Mouse (Mus musculus) CH12.LX (cell line): ENCODE data around the gene Btla.

Experiments
- CHD1 ChIP-seq: IDR thresholded peaks from 2 replicates; pipeline ENCODE4 v1.6.1; 2012; ENCODE audit warnings: low read depth, low read length, improper control_type of control experiment, inconsistent platforms
- CTCF ChIP-seq, 2 experiments: IDR thresholded peaks in 1 of 2; conservative IDR thresholded peaks in 1 of 2; 2 replicates each; pipeline ENCODE4 v1.5.1; 2011 to 2012; ENCODE audit warnings: low read depth in 2 of 2, low read length in 2 of 2, improper control_type of control experiment in 1 of 2, inconsistent platforms in 1 of 2, mild to moderate bottlenecking in 1 of 2, moderate library complexity in 1 of 2
- EP300 ChIP-seq: IDR thresholded peaks from 2 replicates; pipeline ENCODE4 v1.6.1; 2011; ENCODE audit warnings: low read length, improper control_type of control experiment
- HCFC1 ChIP-seq: IDR thresholded peaks from 2 replicates; pipeline ENCODE4 v1.6.1; 2012; ENCODE audit warnings: low read depth, mild to moderate bottlenecking, inconsistent platforms, low read length, improper control_type of control experiment
- MAX ChIP-seq: IDR thresholded peaks from 2 replicates; pipeline ENCODE4 v1.6.1; 2011; ENCODE audit warnings: low read length, improper control_type of control experiment
- MEF2A ChIP-seq: IDR thresholded peaks from 2 replicates; pipeline ENCODE4 v1.6.1; 2014; ENCODE audit warnings: low read depth, mild to moderate bottlenecking, inconsistent platforms, low read length, improper control_type of control experiment, borderline replicate concordance
- NELFE ChIP-seq: IDR thresholded peaks from 2 replicates; pipeline ENCODE4 v1.6.1; 2011; ENCODE audit warnings: low read depth, low read length, improper control_type of control experiment
- POLR2A ChIP-seq: IDR thresholded peaks from 2 replicates; pipeline ENCODE4 v1.6.1; 2011; ENCODE audit warnings: low read depth, mild to moderate bottlenecking, improper control_type of control experiment, low read length
- SIN3A ChIP-seq: IDR thresholded peaks from 2 replicates; pipeline ENCODE4 v1.6.1; 2012; ENCODE audit warnings: low read length, improper control_type of control experiment, inconsistent platforms
- SMC3 ChIP-seq: IDR thresholded peaks from 2 replicates; pipeline ENCODE4 v1.6.1; 2011; ENCODE audit warnings: low read depth, low read length, improper control_type of control experiment
- TCF12 ChIP-seq: IDR thresholded peaks from 2 replicates; pipeline ENCODE4 v1.6.1; 2014; ENCODE audit warnings: low read depth, mild to moderate bottlenecking, inconsistent platforms, low read length, improper control_type of control experiment
- ZC3H11A ChIP-seq: IDR thresholded peaks from 2 replicates; pipeline ENCODE4 v1.6.1; 2012; ENCODE audit warnings: low read depth, mild to moderate bottlenecking, inconsistent platforms, low read length, improper control_type of control experiment

DNA sequence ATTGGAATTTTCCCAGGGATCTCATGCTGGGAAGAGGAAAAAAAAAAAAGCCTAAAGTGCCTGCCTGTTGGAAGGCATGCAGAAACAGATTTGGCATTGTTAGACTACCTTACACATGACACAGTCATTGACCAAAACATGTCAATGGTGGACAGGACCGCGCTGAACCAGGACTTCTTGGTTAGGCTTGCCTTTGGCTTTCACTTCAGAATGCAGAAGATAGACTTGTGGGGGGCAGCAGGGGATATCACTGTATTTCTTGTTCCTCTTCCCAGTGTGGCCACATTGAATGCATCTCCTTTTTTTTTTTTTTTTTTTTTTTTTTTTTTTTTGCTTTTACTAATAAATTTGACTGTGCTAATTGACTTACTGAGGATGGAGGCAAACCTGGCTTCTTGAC, 22.7 kb upstream of the Btla start:
- no peak for TF ChIP-seq POLR2A
- TF ChIP-seq CTCF (conservative IDR thresholded peaks at IDR 0.05 in 1 of 2, IDR thresholded peaks at IDR 0.05 in 1 of 2; ENCODE audit: low read depth in 2 of 2, low read length in 2 of 2), result no peak
- TF ChIP-seq HCFC1, result no peak
- no peak for TF ChIP-seq MEF2A
- no peak for TF ChIP-seq SIN3A
- no peak for TF ChIP-seq SMC3
- TF ChIP-seq CHD1, result no peak
- no peak for TF ChIP-seq NELFE
- no peak for TF ChIP-seq TCF12
- no peak for TF ChIP-seq EP300
- TF ChIP-seq MAX, result no peak
- no peak for TF ChIP-seq ZC3H11A
